Mouse (Mus musculus): ENCODE data around the gene Npy. TPM values are rescaled to one million over a fixed set of nuclear protein-coding genes. Genes with fewer than 3 reads are reported as not detected.

The Npy gene
- polyA plus RNA-seq, 1 experiment: not detected

DNA sequence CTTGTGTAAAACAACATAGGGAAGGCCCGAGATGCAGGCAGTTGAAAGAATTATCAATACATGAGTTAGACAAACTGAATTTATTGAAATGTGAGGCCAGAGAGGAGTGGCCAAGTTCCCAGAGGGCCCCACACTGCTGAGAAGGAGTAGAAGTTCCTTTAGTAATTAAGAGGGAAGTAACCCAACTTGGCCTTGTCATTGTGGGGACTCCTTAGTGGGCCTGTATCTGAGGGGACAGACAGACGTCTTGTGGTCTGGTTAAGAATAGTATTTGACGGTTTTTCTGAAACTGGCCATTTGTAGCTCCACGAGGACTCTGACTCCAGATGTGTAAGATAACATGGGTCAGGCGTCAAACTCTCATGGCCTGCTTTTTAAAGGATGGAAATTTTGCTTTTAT is 40.7 kb upstream of the Npy start:
- H3K27ac ChIP-seq (ENCODE audit: insufficient read depth, low read length): no peak overlapping the region
- TF ChIP-seq POLR2A (IDR thresholded peaks at IDR 0.05; ENCODE audit: insufficient read depth, low read length) (no peak), EP300 (IDR thresholded peaks at IDR 0.05; ENCODE audit: insufficient read depth, low read depth, low read length) (no peak), CTCF (IDR thresholded peaks at IDR 0.05; ENCODE audit: low read depth, low read length) (no peak)
- H3K4me3 ChIP-seq (ENCODE audit: low read depth, low read length): no peak overlapping the region
- H3K9ac ChIP-seq (ENCODE audit: low read depth, poor library complexity, severe bottlenecking): no peak overlapping the region
- no peaks in the 10 kb centered on the region for H3K27me3 ChIP-seq (ENCODE audit: control insufficient read depth, insufficient read depth, low read length, poor library complexity, severe bottlenecking)
- no peaks in the 10 kb centered on the region for H3K9me3 ChIP-seq (replicated peaks; ENCODE audit: control insufficient read depth, insufficient read depth, low read length, poor library complexity, severe bottlenecking)
- no peaks in the 10 kb centered on the region for H3K36me3 ChIP-seq (ENCODE audit: control insufficient read depth, insufficient read depth, low read length, poor library complexity, severe bottlenecking)
- H3K4me1 ChIP-seq (ENCODE audit: control insufficient read depth, insufficient read depth, low read length): no peaks in the 10 kb centered on the region

DNA sequence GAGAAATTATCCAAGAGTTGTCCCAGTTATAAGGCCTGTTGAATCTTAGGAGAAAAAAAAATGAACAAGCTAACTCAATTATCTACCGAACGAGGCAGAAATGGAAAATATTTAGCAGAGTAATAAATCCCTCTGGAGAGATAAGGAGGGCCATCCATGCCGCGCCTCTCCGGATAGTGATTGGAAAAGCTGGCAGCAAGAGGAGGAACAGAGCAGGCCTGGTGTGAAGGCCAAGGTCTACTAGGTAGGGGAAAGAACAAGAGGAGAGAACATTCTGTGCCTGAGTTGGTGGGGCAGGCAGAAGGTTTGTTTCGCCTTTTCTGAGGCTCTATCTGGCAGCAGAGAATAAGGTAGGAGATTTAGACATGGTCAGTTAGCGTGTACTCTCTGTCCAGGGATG is 39.8 kb upstream of the Npy start:
- no peak overlapping the region for H3K9ac ChIP-seq (ENCODE audit: low read depth, poor library complexity, severe bottlenecking)
- H3K36me3 ChIP-seq (ENCODE audit: control insufficient read depth, insufficient read depth, low read length, poor library complexity, severe bottlenecking): no peaks in the 10 kb centered on the region

DNA sequence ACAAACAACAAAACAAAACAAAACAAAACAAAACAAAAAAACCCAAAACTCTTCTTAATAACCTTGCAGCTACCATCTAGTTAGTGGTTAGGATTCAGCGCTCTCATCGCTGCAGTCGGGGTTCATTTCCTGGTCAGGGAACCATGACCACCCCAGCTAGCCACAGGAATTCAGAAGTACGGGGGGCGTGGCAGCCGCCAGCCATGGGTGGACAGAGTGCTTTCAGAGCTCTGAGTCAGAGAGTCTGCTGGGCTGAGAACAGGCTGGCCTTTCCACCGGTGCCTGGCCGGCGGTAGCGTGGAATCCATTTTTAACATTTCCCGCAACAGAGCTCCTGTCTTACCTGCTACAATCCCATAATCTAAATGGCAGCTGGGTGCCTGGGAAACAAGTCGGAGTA is 30.0 kb upstream of the Npy start:
- Histone ChIP-seq H3K27ac (ENCODE audit: insufficient read depth, low read length) (no peak overlapping the region), H3K36me3 (ENCODE audit: control insufficient read depth, insufficient read depth, low read length, poor library complexity, severe bottlenecking) (no peaks in the 10 kb centered on the region), H3K9me3 (replicated peaks; ENCODE audit: control insufficient read depth, insufficient read depth, low read length, poor library complexity, severe bottlenecking) (no peaks in the 10 kb centered on the region), H3K4me1 (ENCODE audit: control insufficient read depth, insufficient read depth, low read length) (no peaks in the 10 kb centered on the region), H3K9ac (ENCODE audit: low read depth, poor library complexity, severe bottlenecking) (no peak overlapping the region), H3K4me3 (ENCODE audit: low read depth, low read length) (no peak overlapping the region), H3K27me3 (ENCODE audit: control insufficient read depth, insufficient read depth, low read length, poor library complexity, severe bottlenecking) (no peaks in the 10 kb centered on the region; the same call in 1 of the 2 replicates)
- TF ChIP-seq CTCF (IDR thresholded peaks at IDR 0.05; ENCODE audit: low read depth, low read length) (no peak), POLR2A (IDR thresholded peaks at IDR 0.05; ENCODE audit: insufficient read depth, low read length) (no peak), EP300 (IDR thresholded peaks at IDR 0.05; ENCODE audit: insufficient read depth, low read depth, low read length) (no peak)

More for the DNA sequence above, 39.8 kb upstream of the Npy start:
- Histone ChIP-seq H3K9me3 (replicated peaks; ENCODE audit: control insufficient read depth, insufficient read depth, low read length, poor library complexity, severe bottlenecking) (no peaks in the 10 kb centered on the region), H3K27ac (ENCODE audit: insufficient read depth, low read length) (no peak overlapping the region), H3K4me1 (ENCODE audit: control insufficient read depth, insufficient read depth, low read length) (no peaks in the 10 kb centered on the region), H3K27me3 (ENCODE audit: control insufficient read depth, insufficient read depth, low read length, poor library complexity, severe bottlenecking) (no peaks in the 10 kb centered on the region), H3K4me3 (ENCODE audit: low read depth, low read length) (no peak overlapping the region)
- TF ChIP-seq EP300 (IDR thresholded peaks at IDR 0.05; ENCODE audit: insufficient read depth, low read depth, low read length) (no peak), POLR2A (IDR thresholded peaks at IDR 0.05; ENCODE audit: insufficient read depth, low read length) (no peak), CTCF (IDR thresholded peaks at IDR 0.05; ENCODE audit: low read depth, low read length) (no peak)

DNA sequence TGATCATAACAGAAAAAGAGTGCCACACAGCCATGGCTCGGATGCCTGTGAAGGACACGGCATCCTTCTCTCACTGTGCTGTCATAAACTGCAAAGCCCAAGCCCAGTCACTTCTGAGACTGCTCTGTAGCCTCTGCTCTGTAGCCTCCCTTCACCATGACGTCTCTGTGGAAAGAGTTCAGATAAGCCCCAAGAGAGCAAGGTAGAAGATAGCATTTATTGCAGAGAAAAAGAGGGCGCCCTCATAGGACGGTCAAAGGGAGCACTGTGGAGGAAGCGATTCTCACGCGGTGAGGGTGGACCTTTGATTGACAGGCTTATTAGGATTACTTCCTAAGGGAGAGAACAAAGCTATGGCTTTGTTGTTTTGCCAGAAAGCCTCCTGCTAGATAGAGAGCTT is 18.4 kb upstream of the Npy start:
- no peak overlapping the region for H3K27ac ChIP-seq (ENCODE audit: insufficient read depth, low read length)
- no peak overlapping the region for H3K4me3 ChIP-seq (ENCODE audit: low read depth, low read length)
- H3K9me3 ChIP-seq (replicated peaks; ENCODE audit: control insufficient read depth, insufficient read depth, low read length, poor library complexity, severe bottlenecking): no peaks in the 10 kb centered on the region
- no peaks in the 10 kb centered on the region for H3K27me3 ChIP-seq (ENCODE audit: control insufficient read depth, insufficient read depth, low read length, poor library complexity, severe bottlenecking)
- H3K36me3 ChIP-seq (ENCODE audit: control insufficient read depth, insufficient read depth, low read length, poor library complexity, severe bottlenecking): no peaks in the 10 kb centered on the region
- TF ChIP-seq EP300 (IDR thresholded peaks at IDR 0.05; ENCODE audit: insufficient read depth, low read depth, low read length) (no peak), CTCF (IDR thresholded peaks at IDR 0.05; ENCODE audit: low read depth, low read length) (no peak), POLR2A (IDR thresholded peaks at IDR 0.05; ENCODE audit: insufficient read depth, low read length) (no peak)
- H3K4me1 ChIP-seq (ENCODE audit: control insufficient read depth, insufficient read depth, low read length): peaks cover 1% of the 10 kb centered on the region
- H3K9ac ChIP-seq (ENCODE audit: low read depth, poor library complexity, severe bottlenecking): no peak overlapping the region

DNA sequence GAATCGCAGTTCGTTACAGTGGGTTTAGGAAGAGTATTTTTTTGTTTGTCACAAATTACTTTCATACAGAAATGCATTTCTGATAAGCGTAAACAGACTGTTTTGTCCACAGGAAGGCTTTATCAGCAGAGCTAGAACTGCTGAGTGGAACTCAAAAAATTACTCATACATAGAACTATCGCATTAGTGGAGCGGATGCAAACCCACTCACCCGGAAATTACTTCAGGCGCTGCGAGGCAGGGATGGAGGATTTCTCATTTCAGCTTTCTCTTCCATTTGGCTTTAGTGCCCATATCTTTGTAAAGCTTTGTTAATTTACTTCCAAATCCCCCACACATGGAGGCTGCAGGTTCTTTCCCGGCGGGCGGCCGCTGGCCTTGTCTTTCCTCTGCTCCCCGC is 14.4 kb upstream of the Npy start:
- Histone ChIP-seq H3K4me3 (ENCODE audit: low read depth, low read length) (no peak overlapping the region), H3K27me3 (ENCODE audit: control insufficient read depth, insufficient read depth, low read length, poor library complexity, severe bottlenecking) (no peaks in the 10 kb centered on the region), H3K27ac (ENCODE audit: insufficient read depth, low read length) (no peak overlapping the region), H3K36me3 (ENCODE audit: control insufficient read depth, insufficient read depth, low read length, poor library complexity, severe bottlenecking) (no peaks in the 10 kb centered on the region), H3K9me3 (replicated peaks; ENCODE audit: control insufficient read depth, insufficient read depth, low read length, poor library complexity, severe bottlenecking) (no peaks in the 10 kb centered on the region), H3K9ac (ENCODE audit: low read depth, poor library complexity, severe bottlenecking) (no peak overlapping the region), H3K4me1 (ENCODE audit: control insufficient read depth, insufficient read depth, low read length) (peaks cover 1% of the 10 kb centered on the region)
- no peak for TF ChIP-seq CTCF (IDR thresholded peaks at IDR 0.05; ENCODE audit: low read depth, low read length)
- TF ChIP-seq EP300 (IDR thresholded peaks at IDR 0.05; ENCODE audit: insufficient read depth, low read depth, low read length): no peak
- TF ChIP-seq POLR2A (IDR thresholded peaks at IDR 0.05; ENCODE audit: insufficient read depth, low read length): no peak

DNA sequence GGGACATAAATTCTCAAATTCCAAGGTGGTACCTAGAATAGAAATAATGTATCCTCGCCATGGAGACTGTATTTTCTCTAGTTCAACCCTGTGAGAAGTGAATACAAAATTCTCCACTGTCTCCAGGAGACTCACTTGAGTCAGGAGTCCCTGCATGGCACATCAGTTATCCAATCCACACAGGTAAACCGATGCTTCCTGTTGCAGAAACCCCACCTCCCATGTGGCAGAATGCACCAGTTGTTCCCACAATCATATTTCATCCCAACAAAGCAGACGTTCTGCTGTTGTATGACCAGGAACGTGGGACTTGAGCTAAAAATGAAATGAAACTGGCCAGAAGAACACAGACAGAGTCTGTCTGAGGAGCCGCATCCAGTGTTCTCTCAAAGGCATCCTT is 5.3 kb upstream of the Npy start:
- no peaks in the 10 kb centered on the region for H3K36me3 ChIP-seq (ENCODE audit: control insufficient read depth, insufficient read depth, low read length, poor library complexity, severe bottlenecking)
- TF ChIP-seq EP300 (IDR thresholded peaks at IDR 0.05; ENCODE audit: insufficient read depth, low read depth, low read length) (no peak), POLR2A (IDR thresholded peaks at IDR 0.05; ENCODE audit: insufficient read depth, low read length) (no peak), CTCF (IDR thresholded peaks at IDR 0.05; ENCODE audit: low read depth, low read length) (no peak)
- peaks cover 7% of the 10 kb centered on the region for H3K27me3 ChIP-seq (ENCODE audit: control insufficient read depth, insufficient read depth, low read length, poor library complexity, severe bottlenecking)

More for the DNA sequence above, 5.3 kb upstream of the Npy start:
- H3K4me1 ChIP-seq (ENCODE audit: control insufficient read depth, insufficient read depth, low read length): no peaks in the 10 kb centered on the region
- H3K27ac ChIP-seq (ENCODE audit: insufficient read depth, low read length): no peak overlapping the region
- no peak overlapping the region for H3K9ac ChIP-seq (ENCODE audit: low read depth, poor library complexity, severe bottlenecking)
- no peak overlapping the region for H3K4me3 ChIP-seq (ENCODE audit: low read depth, low read length)
- H3K9me3 ChIP-seq (replicated peaks; ENCODE audit: control insufficient read depth, insufficient read depth, low read length, poor library complexity, severe bottlenecking): no peaks in the 10 kb centered on the region

Data from ES-Bruce4 (cell line).